ENCODE assay signal across 30 mouse cellular contexts in the genomic region with DNA sequence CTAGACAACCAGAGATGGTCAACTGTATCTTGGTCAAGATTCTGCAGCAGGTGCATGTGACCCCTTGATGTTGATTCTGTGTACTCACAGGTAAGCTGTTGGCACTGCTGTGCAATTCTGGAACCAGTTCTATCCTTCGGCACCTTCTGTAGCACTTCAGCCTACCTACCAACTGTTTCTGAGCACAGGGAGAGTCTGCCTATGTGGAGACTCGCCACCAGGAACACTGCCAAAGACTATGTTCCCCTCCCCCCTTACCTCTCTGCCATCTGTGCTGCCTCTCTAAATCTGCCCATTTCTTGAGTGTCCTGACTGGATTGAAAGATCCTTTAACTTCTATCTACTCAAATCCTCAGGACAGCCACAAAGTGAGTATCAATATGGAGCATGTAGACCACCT. TPM values are rescaled to one million over a fixed set of nuclear protein-coding genes. Genes with fewer than 3 reads are reported as not detected.
DNase-seq lines count a peak whose midpoint lies in the region; ATAC-seq and TF ChIP-seq lines count a peak whose summit lies in the region.
"Had no signal": no experiment of that assay in that cellular context is flagged by ENCODE, and none has a peak within 500 bp of the region (broad histone marks: within the 10 kb centered on the region; RNA-seq: fewer than 3 reads in every experiment).

No protein-coding gene starts in this region.

- ATAC-seq in cerebellum, adult (ENCODE audit: insufficient number of reproducible peaks, low FRiP score, low TSS enrichment) = peak; percentile 69
- ATAC-seq in hindbrain, embryonic 11.5 days (ENCODE audit: low FRiP score) = no peak
- ATAC-seq in monocyte, adult 5-6 weeks (replicated peaks; ENCODE audit: insufficient number of reproducible peaks, low FRiP score, low TSS enrichment, poor library complexity, severe bottlenecking) = no peak
- ATAC-seq: activated CD4-positive, CD25-positive, alpha-beta regulatory T cell, adult 4 months; CD4-positive, CD25-positive, alpha-beta regulatory T cell, adult 4 months; forebrain, embryonic 16.5 days had no signal

- H3K36me3 ChIP-seq in hindbrain, embryonic 11.5 days (ENCODE audit: control insufficient read depth, insufficient read depth, low read length) = no peaks in the 10 kb centered on the region
- H3K36me3 ChIP-seq: embryonic facial prominence, embryonic 12.5 days; heart, embryonic 10.5 days; limb, embryonic 15.5 days had no signal

- intact Hi-C loops in left cerebral cortex, adult 2 months (cut with DNase I) = loop anchor here (2.0 kb wide), 2 partner anchors 29 to 33 kb away; no protein-coding TSS in a partner anchor
- intact Hi-C loops in left cerebral cortex, postnatal 4 days (cut with DNase I) = no loop called here

- no peak for DNase-seq in cerebellum, postnatal 4 days (ENCODE audit: low spot score in 2 of 2)
- DNase-seq in left cerebral cortex, adult 2 months (ENCODE audit: extremely low spot score in 1 of 2, low spot score in 2 of 2) = peak in 1 of 2 experiments; percentile 61
- no peak for DNase-seq in left cerebral cortex, postnatal 4 days
- peak; percentile 86 for DNase-seq in cerebellum, adult 9-11 months
- DNase-seq in hindbrain, embryonic 11.5 days (ENCODE audit: low spot score) = no peak
- no peak for DNase-seq in Muller cell, postnatal 12 days (ENCODE audit: inconsistent ontology term)
- DNase-seq: adrenal gland, postnatal 10 days; gastrocnemius, postnatal 36 days; heart, postnatal 10 days; kidney, adult 18-20 months; lung, postnatal 10 days; midbrain, embryonic 14.5 days had no signal

- peak overlapping the region; percentile 84 for H3K27ac ChIP-seq in left cerebral cortex, adult 2 months
- H3K27ac ChIP-seq in hindbrain, embryonic 11.5 days (ENCODE audit: low read depth, low read length) = no peak overlapping the region
- H3K27ac ChIP-seq: embryonic facial prominence, embryonic 12.5 days; heart, embryonic 10.5 days; hindbrain, embryonic 12.5 days; kidney, postnatal 0 days; limb, embryonic 15.5 days; stomach, postnatal 0 days had no signal

- no peaks in the 10 kb centered on the region for H3K4me1 ChIP-seq in hindbrain, embryonic 11.5 days (replicated peaks; ENCODE audit: control insufficient read depth, insufficient read depth, low read length)

- H3K4me2 ChIP-seq in hindbrain, embryonic 11.5 days (replicated peaks; ENCODE audit: low read depth, low read length) = no peak overlapping the region
- H3K4me2 ChIP-seq: embryonic facial prominence, embryonic 12.5 days; hindbrain, embryonic 12.5 days; limb, embryonic 15.5 days had no signal

- no peaks in the 10 kb centered on the region for H3K9me3 ChIP-seq in hindbrain, embryonic 11.5 days (ENCODE audit: control insufficient read depth, low read length)
- H3K9me3 ChIP-seq: embryonic facial prominence, embryonic 12.5 days; heart, embryonic 10.5 days; hindbrain, embryonic 12.5 days; limb, embryonic 15.5 days; megakaryocyte, embryonic 14.5 days had no signal

- WGBS in hindbrain, embryonic 11.5 days = 96% methylated on average over 2 of the region's 2 CpGs

- H3K9ac ChIP-seq in hindbrain, embryonic 11.5 days (ENCODE audit: low read depth, low read length) = no peak overlapping the region
- H3K9ac ChIP-seq: embryonic facial prominence, embryonic 12.5 days; hindbrain, embryonic 12.5 days; limb, embryonic 15.5 days had no signal

- no peaks in the 10 kb centered on the region for H3K27me3 ChIP-seq in hindbrain, embryonic 11.5 days (ENCODE audit: control insufficient read depth, insufficient read depth, low read length)
- H3K27me3 ChIP-seq: embryonic facial prominence, embryonic 12.5 days; hindbrain, embryonic 12.5 days; limb, embryonic 15.5 days; megakaryocyte, embryonic 14.5 days had no signal

- no peak overlapping the region for H3K4me3 ChIP-seq in left cerebral cortex, adult 2 months
- H3K4me3 ChIP-seq in hindbrain, embryonic 11.5 days (ENCODE audit: low read depth, low read length) = no peak overlapping the region
- H3K4me3 ChIP-seq: embryonic facial prominence, embryonic 12.5 days; heart, embryonic 10.5 days; hindbrain, embryonic 12.5 days; limb, embryonic 15.5 days; megakaryocyte, embryonic 14.5 days; myocyte had no signal

- TF ChIP-seq CTCF in left cerebral cortex, adult 2 months (IDR thresholded peaks at IDR 0.05) = no peak

RNA-seq across cellular contexts. Expression of gene Gm21954, which starts 28.3 kb away (rescaled TPM):
- not detected for total RNA-seq in left cerebral cortex, adult 2 months (2021)
- not detected for total RNA-seq in left cerebral cortex, postnatal 4 days (2021)
- not detected in 2 replicates for polyA plus RNA-seq in hindbrain, embryonic 11.5 days (2014; fragmentation: Nextera tagmentation; extraction: Ambion mirVana)
- not detected in 3 replicates for total RNA-seq in monocyte, adult 5-6 weeks (2017)
- total RNA-seq: adrenal gland, postnatal 10 days; ES-E14; gastrocnemius, postnatal 36 days; heart, postnatal 10 days; layer of hippocampus, adult 8-10 months; left cerebral cortex, postnatal 25 days had no signal
- polyA plus RNA-seq: activated CD4-positive, CD25-positive, alpha-beta regulatory T cell, adult 4 months; CD4-positive, CD25-positive, alpha-beta regulatory T cell, adult 4 months; embryonic facial prominence, embryonic 12.5 days; forebrain, embryonic 16.5 days; heart, embryonic 10.5 days; hindbrain, embryonic 12.5 days; kidney, postnatal 0 days; limb, embryonic 15.5 days; liver, embryonic 16.5 days; midbrain, embryonic 14.5 days; myocyte; neural tube, embryonic 14.5 days; stomach, postnatal 0 days had no signal
